In the genomic region with DNA sequence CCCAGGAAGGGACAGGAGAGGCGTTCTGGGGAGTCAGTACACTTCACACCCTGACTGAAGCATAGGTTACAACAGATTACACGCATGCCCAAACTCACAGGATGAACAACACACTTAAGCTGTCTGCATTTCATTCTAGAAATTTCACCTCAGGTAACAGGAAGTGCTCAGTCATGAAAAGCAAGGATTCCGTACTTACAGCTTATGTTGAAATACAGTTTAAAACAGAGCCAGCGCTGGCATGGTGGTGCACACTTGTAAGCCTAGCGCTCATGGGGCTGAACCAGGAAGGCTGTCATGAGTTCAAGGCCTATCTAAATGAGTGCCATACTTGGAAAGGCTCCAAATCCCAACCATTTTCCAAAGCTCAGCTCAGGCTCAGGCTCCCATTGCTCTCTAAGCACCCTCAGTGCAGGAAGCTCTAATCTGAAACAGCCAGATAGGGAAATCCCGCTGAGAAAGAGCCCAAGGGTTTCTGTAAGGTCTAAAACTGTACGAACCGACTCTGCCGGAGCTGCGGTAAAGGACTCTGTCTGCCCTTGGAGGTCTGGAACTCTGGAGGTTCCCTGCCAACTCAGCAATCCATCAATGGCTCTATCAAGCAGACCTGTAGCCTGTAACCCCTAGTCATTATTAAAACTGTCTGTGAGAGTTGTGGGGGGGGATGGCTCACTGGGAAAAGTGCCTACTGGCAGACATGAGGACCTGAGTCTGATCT, we compare ENCODE assay signal across 9 mouse cellular contexts. TPM values are rescaled to one million over a fixed set of nuclear protein-coding genes. Genes with fewer than 3 reads are reported as not detected.
A peak's percentile ranks its signal among the peaks of the same experiment; 100 is the strongest.
DNase-seq lines count a peak whose midpoint lies in the region; TF ChIP-seq lines count a peak whose summit lies in the region.
"Had no signal": no experiment of that assay in that cellular context is flagged by ENCODE, and none has a peak within 500 bp of the region (broad histone marks: within the 10 kb centered on the region; RNA-seq: fewer than 3 reads in every experiment).

No protein-coding gene starts in this region.

- H3K4me3 ChIP-seq in gastrocnemius, adult 2 months, result no peak overlapping the region
- H3K4me3 ChIP-seq: liver, embryonic 15.5 days had no signal

- DNase-seq in gastrocnemius, adult 2 months, result no peak
- no peak for DNase-seq in gastrocnemius, postnatal 14 days
- peak; percentile 5 for DNase-seq in T-cell, adult 2 months (ENCODE audit: low spot score)
- DNase-seq in gonadal fat pad, adult 2 months (ENCODE audit: low read depth), result peak; percentile 75
- peak; percentile 34 for DNase-seq in lung, postnatal 10 days
- DNase-seq in embryo, embryonic 10.5 days (ENCODE audit: low spot score), result no peak
- DNase-seq in urinary bladder, postnatal 4 days (ENCODE audit: low spot score in 2 of 2), result no peak
- no peak for DNase-seq in cerebellum, postnatal 4 days (ENCODE audit: low spot score in 2 of 2)

- intact Hi-C loops in gastrocnemius, adult 2 months (cut with DNase I), result no loop called here
- intact Hi-C loops in gastrocnemius, postnatal 14 days (cut with DNase I; ENCODE audit: low total_unique reads), result no loop called here

- peak overlapping the region; percentile 68 for H3K27ac ChIP-seq in gastrocnemius, adult 2 months

- TF ChIP-seq CTCF in gastrocnemius, adult 2 months (IDR thresholded peaks at IDR 0.05), result no peak

RNA-seq across cellular contexts. Expression of gene Sipa1l2, which starts 12.1 kb away (rescaled TPM):
- total RNA-seq in gastrocnemius, adult 2 months (2021), result 10 to 100 TPM in 1 of 2 experiments, 1 to 10 TPM in 1; 4.5 to 10.8 TPM
- total RNA-seq in gastrocnemius, postnatal 14 days (2021), result 10 to 100 TPM in 1 of 2 experiments, 1 to 10 TPM in 1; 8.8 to 10.1 TPM
- polyA plus RNA-seq in gonadal fat pad, adult 2 months (2012; rRNA removed), result 8.6 and 8.9 TPM in 2 replicates

Comparison
In these comparisons a context has a peak if more than half of its experiments do, and no peak if none do; other contexts are left out.
1. DNase-seq: peak in T-cell, adult 2 months (single experiment), gonadal fat pad, adult 2 months (single experiment) and lung, postnatal 10 days (single experiment); none in gastrocnemius, adult 2 months (single experiment), gastrocnemius, postnatal 14 days (single experiment), embryo, embryonic 10.5 days (single experiment), urinary bladder, postnatal 4 days (0 of 2) and cerebellum, postnatal 4 days (0 of 2).